In the genomic region with DNA sequence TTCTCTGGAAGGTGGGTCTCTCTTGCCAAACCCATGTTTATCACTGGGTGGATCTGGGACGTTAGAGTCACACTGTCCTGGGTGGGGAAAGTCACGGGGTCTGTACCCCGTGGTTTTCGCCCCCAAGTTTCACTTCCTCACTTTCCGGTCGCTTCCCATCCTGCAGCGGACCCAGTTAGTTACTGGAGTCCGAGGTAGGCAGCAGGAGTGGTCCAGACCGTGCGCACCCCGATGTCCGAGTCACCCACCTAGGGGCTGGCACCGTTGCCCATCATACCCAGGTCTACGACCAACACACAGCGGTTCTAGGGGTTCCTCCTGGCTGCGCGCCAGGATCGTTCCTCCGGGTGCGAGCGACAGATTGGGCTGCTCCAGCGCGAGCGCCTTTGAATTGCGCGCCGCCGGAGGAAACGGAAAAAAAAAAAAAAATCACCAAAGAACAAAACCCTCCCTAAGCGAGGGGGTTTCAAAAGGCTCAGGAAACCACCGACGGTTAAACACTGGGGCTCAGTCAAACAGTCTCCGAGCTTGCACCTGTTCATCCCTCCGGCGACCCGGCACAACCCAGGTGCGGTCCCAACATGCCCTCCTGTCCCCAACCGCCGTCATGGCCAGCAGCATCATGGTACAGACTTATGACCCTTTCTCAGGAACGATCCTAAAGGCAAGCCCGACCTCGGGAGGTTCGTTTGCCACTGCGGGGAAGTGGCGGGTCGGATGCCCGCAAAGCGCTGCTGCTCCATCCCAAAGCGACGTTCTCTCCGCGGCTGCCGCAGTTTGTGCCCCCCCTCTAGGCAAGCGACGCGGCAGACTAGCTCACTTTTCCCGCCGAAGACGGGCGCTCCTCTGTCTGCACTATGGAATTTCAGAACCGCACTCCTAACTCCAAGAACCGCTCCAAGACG, we compare ENCODE assay signal across 8 mouse cellular contexts. TPM values are rescaled to one million over a fixed set of nuclear protein-coding genes. Genes with fewer than 3 reads are reported as not detected.
DNase-seq lines count a peak whose midpoint lies in the region; ATAC-seq and TF ChIP-seq lines count a peak whose summit lies in the region.

No protein-coding gene starts in this region.

- TF ChIP-seq CTCF in liver, adult 2 months (IDR thresholded peaks at IDR 0.05; ENCODE audit: low read depth, low read length): no peak

- no peak for DNase-seq in liver, adult 2 months (ENCODE audit: extremely low read depth, low read depth, low spot score)
- DNase-seq in liver: no peak
- DNase-seq in embryo, embryonic 10 days (ENCODE audit: low spot score): peak; percentile 63
- peak; percentile 98 for DNase-seq in heart, adult 11 months
- DNase-seq in thymus, postnatal 14 days: peak; percentile 92

- peaks cover 8% of the 10 kb centered on the region; the same call in 1 of the 2 replicates for H3K27me3 ChIP-seq in liver, adult 2 months (ENCODE audit: control insufficient read depth, insufficient read depth, low read length)
- 0 out of 2 replicates have a peak, but pooled peaks cover 5% of the 10 kb centered on the region for H3K27me3 ChIP-seq in intestine, embryonic 16.5 days (replicated peaks; ENCODE audit: control insufficient read depth, insufficient read depth, low read length)
- H3K27me3 ChIP-seq in lung, embryonic 15.5 days: no peaks in the 10 kb centered on the region
- H3K27me3 ChIP-seq in neural tube, embryonic 14.5 days (ENCODE audit: control insufficient read depth, insufficient read depth, low read length): no peaks in the 10 kb centered on the region

- no peaks in the 10 kb centered on the region for H3K36me3 ChIP-seq in liver, adult 2 months (ENCODE audit: control insufficient read depth, insufficient read depth, low read length)
- no peaks in the 10 kb centered on the region for H3K36me3 ChIP-seq in intestine, embryonic 16.5 days (ENCODE audit: control insufficient read depth, insufficient read depth, low read length)
- H3K36me3 ChIP-seq in lung, embryonic 15.5 days: peaks cover 12% of the 10 kb centered on the region; the same call in 1 of the 2 replicates
- no peaks in the 10 kb centered on the region for H3K36me3 ChIP-seq in neural tube, embryonic 14.5 days (ENCODE audit: control insufficient read depth, insufficient read depth, low read length)

- no peaks in the 10 kb centered on the region for H3K9me3 ChIP-seq in intestine, embryonic 16.5 days (ENCODE audit: control insufficient read depth, low read length)
- H3K9me3 ChIP-seq in lung, embryonic 15.5 days: no peaks in the 10 kb centered on the region
- H3K9me3 ChIP-seq in neural tube, embryonic 14.5 days (ENCODE audit: control insufficient read depth, low read length): no peaks in the 10 kb centered on the region

- H3K4me3 ChIP-seq in liver, adult 2 months (ENCODE audit: insufficient read depth, low read depth, low read length): peak overlapping the region; percentile 59
- H3K4me3 ChIP-seq in intestine, embryonic 16.5 days (ENCODE audit: low read length): peak overlapping the region; percentile 55
- peak overlapping the region; percentile 69 for H3K4me3 ChIP-seq in lung, embryonic 15.5 days
- peak overlapping the region; percentile 56 for H3K4me3 ChIP-seq in neural tube, embryonic 14.5 days (ENCODE audit: low read depth, low read length)

- peak overlapping the region; percentile 98 for H3K4me2 ChIP-seq in intestine, embryonic 16.5 days (ENCODE audit: low read depth, low read length)
- H3K4me2 ChIP-seq in lung, embryonic 15.5 days: peak overlapping the region; percentile 92
- H3K4me2 ChIP-seq in neural tube, embryonic 14.5 days (ENCODE audit: low read depth, low read length): peak overlapping the region; percentile 97

- H3K27ac ChIP-seq in liver, adult 2 months (replicated peaks; ENCODE audit: insufficient read depth, low read depth, low read length): no peak overlapping the region
- no peak overlapping the region for H3K27ac ChIP-seq in intestine, embryonic 16.5 days (ENCODE audit: low read length)
- H3K27ac ChIP-seq in lung, embryonic 15.5 days: peak overlapping the region; percentile 70
- peak overlapping the region; percentile 70 for H3K27ac ChIP-seq in neural tube, embryonic 14.5 days (ENCODE audit: low read depth, low read length)

- H3K79me2 ChIP-seq in liver, adult 2 months (ENCODE audit: control insufficient read depth, insufficient read depth, low read length): no peaks in the 10 kb centered on the region

- no peak for TF ChIP-seq POLR2A in liver, adult 2 months (IDR thresholded peaks at IDR 0.05; ENCODE audit: extremely low read depth, insufficient read depth, low read length)

- 0 out of 2 replicates have a peak overlapping the region, but pooled peaks have one; percentile 39 for H3K9ac ChIP-seq in liver, adult 2 months (ENCODE audit: low read depth, low read length)
- H3K9ac ChIP-seq in intestine, embryonic 16.5 days (ENCODE audit: low read depth, low read length): peak overlapping the region; percentile 61
- H3K9ac ChIP-seq in lung, embryonic 15.5 days: peak overlapping the region; percentile 58
- peak overlapping the region; percentile 60 for H3K9ac ChIP-seq in neural tube, embryonic 14.5 days (replicated peaks; ENCODE audit: low read depth, low read length)

- ATAC-seq in intestine, embryonic 16.5 days: no peak
- ATAC-seq in lung, embryonic 15.5 days (ENCODE audit: borderline replicate concordance, extremely low read depth, low FRiP score, low TSS enrichment): no peak
- peak; percentile 5; the same call in 1 of the 2 replicates for ATAC-seq in neural tube, embryonic 14.5 days (ENCODE audit: low read depth)

- H3K4me1 ChIP-seq in liver, adult 2 months (ENCODE audit: control insufficient read depth, insufficient read depth, low read length): peaks cover 10% of the 10 kb centered on the region
- H3K4me1 ChIP-seq in intestine, embryonic 16.5 days (ENCODE audit: control insufficient read depth, insufficient read depth, low read length): peaks cover 18% of the 10 kb centered on the region; the same call in 1 of the 2 replicates
- H3K4me1 ChIP-seq in lung, embryonic 15.5 days: peaks cover 53% of the 10 kb centered on the region
- peaks cover 17% of the 10 kb centered on the region for H3K4me1 ChIP-seq in neural tube, embryonic 14.5 days (ENCODE audit: control insufficient read depth, insufficient read depth, low read length)

- WGBS in liver, adult 2 months: 2% methylated on average over 63 of the region's 63 CpGs
- under 1% methylated on average over 63 of the region's 63 CpGs for WGBS in intestine, embryonic 16.5 days
- under 1% methylated on average over 63 of the region's 63 CpGs for WGBS in lung, embryonic 15.5 days
- under 1% methylated on average over 63 of the region's 63 CpGs for WGBS in neural tube, embryonic 14.5 days

RNA-seq across cellular contexts. Expression of a gene that starts 1.0 kb away (rescaled TPM):
- 0.74 and 2.4 TPM in 2 replicates for total RNA-seq in liver, adult 2 months (2014; rRNA removed)
- polyA plus RNA-seq in liver, adult 2 months (2012; rRNA removed): 1.8 and 2.4 TPM in 2 replicates
- 1.9 and 2.2 TPM in 2 replicates for polyA plus RNA-seq in intestine, embryonic 16.5 days (2015; fragmentation: Nextera tagmentation; extraction: Ambion mirVana)
- 8.1 and 9.3 TPM in 2 replicates for polyA plus RNA-seq in lung, embryonic 15.5 days (2015; fragmentation: Nextera tagmentation; extraction: Ambion mirVana)
- 5.6 and 6.8 TPM in 2 replicates for polyA plus RNA-seq in neural tube, embryonic 14.5 days (2014; fragmentation: Nextera tagmentation; extraction: Ambion mirVana)

Comparison
In these comparisons a context has a peak if more than half of its experiments do, and no peak if none do; other contexts are left out.
1. DNase-seq: peak in embryo, embryonic 10 days (single experiment), heart, adult 11 months (single experiment) and thymus, postnatal 14 days (single experiment); none in liver, adult 2 months (single experiment) and liver (single experiment).
2. H3K27ac ChIP-seq: peak in lung, embryonic 15.5 days (single experiment) and neural tube, embryonic 14.5 days (single experiment); none in liver, adult 2 months (single experiment) and intestine, embryonic 16.5 days (single experiment).
3. Peak in every context shown above with its lines, with median percentiles within 50 percentile points of each other: H3K4me3 ChIP-seq, H3K9ac ChIP-seq and H3K4me2 ChIP-seq.